Mouse (Mus musculus) bone marrow macrophage, adult 2 months (primary cell): ENCODE measurements around the gene Padi2. TPM values are rescaled to one million over a fixed set of nuclear protein-coding genes. Genes with fewer than 3 reads are reported as not detected.

Source experiments
- H3K27ac ChIP-seq: 2 replicates; pipeline ENCODE4 v1.5.1; 2012; ENCODE audit warnings: low read depth, low read length; ENCODE audit not compliant: insufficient read depth
- H3K4me1 ChIP-seq: 2 replicates; pipeline ENCODE4 v1.6.1; 2012; ENCODE audit warnings: low read length; ENCODE audit not compliant: control insufficient read depth, insufficient read depth
- H3K4me3 ChIP-seq: 2 replicates; pipeline ENCODE4 v1.5.1; 2012; ENCODE audit warnings: mild to moderate bottlenecking, low read length, moderate library complexity; ENCODE audit not compliant: insufficient read depth
- CTCF ChIP-seq: IDR thresholded peaks from 2 replicates; pipeline ENCODE4 v1.5.1; 2012; ENCODE audit warnings: low read depth, mild to moderate bottlenecking, low read length, moderate library complexity
- POLR2A ChIP-seq: IDR thresholded peaks from 2 replicates; pipeline ENCODE4 v1.6.1; 2012; ENCODE audit warnings: mild to moderate bottlenecking, low read depth, low read length, borderline replicate concordance
- polyA plus RNA-seq: library from polyadenylated mRNA; stranded (reverse); fragments of >200 nt; gene quantifications from 2 replicates; pipeline ENCODE4 v1.2.4, GENCODE M21; 2012; ENCODE audit not compliant: missing spikeins, insufficient read depth, insufficient read length

The Padi2 gene
- polyA plus RNA-seq, 1 experiment: 12.2 TPM

- TF ChIP-seq CTCF: no peak
- TF ChIP-seq POLR2A: no peak
- H3K27ac ChIP-seq: no peak overlapping the region
- no peak overlapping the region for H3K4me3 ChIP-seq
- H3K4me1 ChIP-seq: peaks cover 9% of the 10 kb centered on the region; the same call in 1 of the 2 replicates
Observed at GRCm38 (mm10) chr4:140907306-140908024, 1.3 kb downstream of the Padi2 start.

GRCm38 (mm10) chr4:140908627-140909026 is 2.5 kb downstream of the Padi2 start:
- Histone ChIP-seq H3K4me1 (peaks cover 9% of the 10 kb centered on the region; the same call in 1 of the 2 replicates), H3K4me3 (no peak overlapping the region), H3K27ac (no peak overlapping the region)
- TF ChIP-seq CTCF (no peak), POLR2A (no peak)

- Histone ChIP-seq H3K4me3 (no peak overlapping the region), H3K4me1 (peaks cover 9% of the 10 kb centered on the region; the same call in 1 of the 2 replicates), H3K27ac (no peak overlapping the region)
- TF ChIP-seq CTCF: no peak
- no peak for TF ChIP-seq POLR2A
Observed at GRCm38 (mm10) chr4:140909536-140909935, 3.4 kb downstream of the Padi2 start.

- no peak for TF ChIP-seq CTCF
- H3K4me3 ChIP-seq: no peak overlapping the region
Observed at GRCm38 (mm10) chr4:140910661-140911310, 4.6 kb downstream of the Padi2 start.

GRCm38 (mm10) chr4:140911416-140911815 is 5.3 kb downstream of the Padi2 start:
- no peak overlapping the region for H3K4me3 ChIP-seq
- no peaks in the 10 kb centered on the region for H3K4me1 ChIP-seq

More at GRCm38 (mm10) chr4:140910661-140911310, 4.6 kb downstream of the Padi2 start:
- Histone ChIP-seq H3K4me1 (0 out of 2 replicates have a peak, but pooled peaks cover under 1% of the 10 kb centered on the region), H3K27ac (no peak overlapping the region)

GRCm38 (mm10) chr4:140912271-140912833 is 6.2 kb downstream of the Padi2 start:
- H3K4me1 ChIP-seq: no peaks in the 10 kb centered on the region
- H3K27ac ChIP-seq: no peak overlapping the region
- no peak for TF ChIP-seq POLR2A
- TF ChIP-seq CTCF: no peak

More at GRCm38 (mm10) chr4:140911416-140911815, 5.3 kb downstream of the Padi2 start:
- no peak overlapping the region for H3K27ac ChIP-seq
- no peak for TF ChIP-seq POLR2A

GRCm38 (mm10) chr4:140913565-140913964 is 7.4 kb downstream of the Padi2 start:
- H3K4me3 ChIP-seq: no peak overlapping the region
- no peaks in the 10 kb centered on the region for H3K4me1 ChIP-seq
- H3K27ac ChIP-seq: no peak overlapping the region
- TF ChIP-seq CTCF (no peak), POLR2A (no peak)

More at GRCm38 (mm10) chr4:140912271-140912833, 6.2 kb downstream of the Padi2 start:
- H3K4me3 ChIP-seq: no peak overlapping the region

- no peak for TF ChIP-seq CTCF
- TF ChIP-seq POLR2A: no peak
- Histone ChIP-seq H3K4me1 (peaks cover 2% of the 10 kb centered on the region), H3K4me3 (no peak overlapping the region), H3K27ac (no peak overlapping the region)
Observed at GRCm38 (mm10) chr4:140914731-140915131, 8.6 kb downstream of the Padi2 start.

GRCm38 (mm10) chr4:140915235-140915634 is 9.1 kb downstream of the Padi2 start:
- Histone ChIP-seq H3K4me3 (no peak overlapping the region), H3K27ac (no peak overlapping the region), H3K4me1 (peaks cover 7% of the 10 kb centered on the region)
- TF ChIP-seq CTCF: no peak
- no peak for TF ChIP-seq POLR2A

GRCm38 (mm10) chr4:140916296-140916695 is 10.2 kb downstream of the Padi2 start:
- Histone ChIP-seq H3K4me1 (peaks cover 7% of the 10 kb centered on the region), H3K27ac (no peak overlapping the region), H3K4me3 (no peak overlapping the region)
- TF ChIP-seq CTCF (no peak), POLR2A (no peak)
